Mouse (Mus musculus) liver, embryonic 14.5 days (tissue): ENCODE measurements around the gene Spout1. TPM values are rescaled to one million over a fixed set of nuclear protein-coding genes. Genes with fewer than 3 reads are reported as not detected.
A peak's percentile ranks its signal among the peaks of the same experiment; 100 is the strongest.

Source experiments
- ATAC-seq: fragments of 200-750 bp; cut with Nextera tagmentation; 2 replicates; pipeline ENCODE4 v1.8.0; 2017; ENCODE audit warnings: moderate number of reproducible peaks, mild to moderate bottlenecking, moderate library complexity; ENCODE audit not compliant: insufficient read depth
- DNase-seq, 3 experiments: peaks; one replicate each; pipeline ENCODE4 v3.0.0-alpha.2; 2012 to 2013; ENCODE audit warnings: low read depth in 3 of 3, low spot score in 3 of 3
- H3K27ac ChIP-seq: fragments of 300-500 bp; sonication (generic); 2 replicates; pipeline ENCODE4 v1.5.1; 2014; ENCODE audit warnings: moderate library complexity, mild to moderate bottlenecking, control low read depth, inconsistent platforms
- H3K27me3 ChIP-seq: fragments of 300-500 bp; sonication (generic); 2 replicates; pipeline ENCODE4 v1.6.1; 2014; ENCODE audit warnings: mild to moderate bottlenecking, low read length, moderate library complexity; ENCODE audit not compliant: control insufficient read depth, insufficient read depth
- H3K36me3 ChIP-seq: fragments of 300-500 bp; sonication (generic); replicated peaks from 2 replicates; pipeline ENCODE4 v1.6.1; 2014; ENCODE audit warnings: low read depth; ENCODE audit not compliant: control insufficient read depth, insufficient read depth
- H3K4me1 ChIP-seq, 2 experiments: fragments of 200-500 bp in 1 of 2; fragments of 300-500 bp in 1 of 2; sonication (generic) in 1 of 2; replicated peaks; 2 replicates each; pipeline ENCODE4 v1.6.1; 2012 to 2014; ENCODE audit warnings: antibody characterized with exemption in 1 of 2, inconsistent platforms in 1 of 2, low read length in 1 of 2; ENCODE audit not compliant: control insufficient read depth in 2 of 2, insufficient read depth in 2 of 2
- H3K4me2 ChIP-seq: fragments of 300-500 bp; sonication (generic); 2 replicates; pipeline ENCODE4 v1.6.1; 2014; ENCODE audit warnings: low read depth, mild to moderate bottlenecking, control low read depth, moderate library complexity
- H3K4me3 ChIP-seq, 2 experiments: fragments of 200-500 bp in 1 of 2; fragments of 300-500 bp in 1 of 2; sonication (generic) in 1 of 2; 2 replicates each; pipeline ENCODE4 v1.5.1; 2012 to 2014; ENCODE audit warnings: low read depth in 2 of 2, low read length in 2 of 2, mild to moderate bottlenecking in 2 of 2, control low read depth in 1 of 2, inconsistent platforms in 1 of 2, moderate library complexity in 1 of 2; ENCODE audit not compliant: insufficient read depth in 1 of 2
- H3K9ac ChIP-seq: fragments of 300-500 bp; sonication (generic); replicated peaks from 2 replicates; pipeline ENCODE4 v1.6.1; 2014; ENCODE audit warnings: mild to moderate bottlenecking, control low read depth, moderate library complexity
- H3K9me3 ChIP-seq: fragments of 300-500 bp; sonication (generic); 2 replicates; pipeline ENCODE4 v1.6.1; 2016; ENCODE audit warnings: low read length, mixed read lengths; ENCODE audit not compliant: control insufficient read depth
- CTCF ChIP-seq: IDR thresholded peaks from 2 replicates; pipeline ENCODE4 v1.5.1; 2016; ENCODE audit warnings: antibody characterized with exemption, low read depth, control low read depth
- EP300 ChIP-seq: IDR thresholded peaks from 2 replicates; pipeline ENCODE4 v1.6.1; 2016; ENCODE audit warnings: antibody characterized with exemption, low read depth
- WGBS: fragments of 180-500 bp; shearing (Covaris S2); extraction: QIAGEN DNeasy Blood & Tissue Kit; methylation state at CpG from one replicate; pipeline ENCODE4 v1.1.7; 2014; ENCODE audit not compliant: insufficient replicate concordance; 5-methylcytosine and 5-hydroxymethylcytosine counted together
- polyA plus RNA-seq, 2 experiments: library from polyadenylated mRNA; depleted of rRNA in 1 of 2; stranded (reverse) in 1 of 2; unstranded in 1 of 2; fragments of >200 nt; fragmentation: Nextera tagmentation in 1 of 2; extraction: Ambion mirVana in 1 of 2; gene quantifications; 2 replicates each; pipeline versions ENCODE4 v1.2.1 to v1.2.3; 2012 to 2014

Gene Spout1
- polyA plus RNA-seq (2012; rRNA removed) = 18.6 and 20.3 TPM in 2 replicates
- 18.7 and 25.2 TPM in 2 replicates for polyA plus RNA-seq (2014; fragmentation: Nextera tagmentation; extraction: Ambion mirVana)

DNA sequence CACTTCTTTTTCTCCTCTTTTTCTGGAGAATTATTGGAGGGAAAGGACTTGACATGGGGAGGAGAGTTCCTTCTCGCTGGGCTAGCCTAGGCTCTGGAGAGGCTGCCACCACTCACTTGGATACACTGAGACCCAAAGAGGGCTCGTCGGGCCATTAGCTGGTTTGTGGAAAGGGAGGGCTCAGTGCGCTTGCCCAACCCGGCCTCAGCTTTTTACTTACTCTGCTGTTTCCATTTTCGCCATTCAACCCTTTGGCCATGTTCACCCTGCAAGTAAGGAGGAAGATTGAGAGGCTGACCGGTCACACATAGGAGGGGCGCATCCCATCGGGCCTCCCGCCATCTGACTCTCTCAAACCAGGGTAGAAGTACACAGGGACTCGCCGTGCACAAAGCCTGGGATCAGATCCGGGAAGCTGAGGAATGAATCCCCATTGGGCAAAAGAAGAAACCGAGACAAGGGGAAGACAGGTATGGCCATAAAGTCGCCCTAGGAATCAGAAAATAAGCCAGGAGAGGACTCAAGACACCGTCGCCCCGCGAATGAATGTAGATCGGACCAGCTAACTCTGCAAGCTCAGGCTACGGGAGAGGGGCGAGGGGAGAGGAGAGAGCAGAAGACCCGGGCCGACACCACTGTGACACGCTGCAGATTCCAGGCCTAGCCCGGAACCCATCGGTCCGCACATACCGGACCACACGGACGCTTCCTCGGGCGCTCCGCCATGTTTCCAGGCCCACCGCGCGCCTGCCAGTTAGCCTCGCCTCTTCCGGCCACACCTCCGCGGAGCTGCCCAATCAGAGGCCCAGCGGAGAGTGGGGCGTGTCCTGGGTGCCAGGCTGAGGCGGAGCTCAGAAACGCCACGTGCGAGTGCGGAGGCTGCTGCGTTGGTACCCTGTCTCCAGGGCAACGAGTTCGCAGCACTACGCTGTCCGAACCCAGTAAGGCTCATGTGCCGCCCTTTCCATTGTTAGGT, at the start of gene Spout1:
Spout1 (minus strand) TSS at position 760 of the 976 bp plus-strand sequence.
- TF ChIP-seq EP300 (no peak), CTCF (no peak)
- 2% methylated on average over 54 of the region's 54 CpGs for WGBS
- DNase-seq = peak; percentile 88 to 89 (median 89)
- ATAC-seq = peak; percentile 96
- Histone ChIP-seq H3K9me3 (no peaks in the 10 kb centered on the region; the same call in 1 of the 2 replicates), H3K4me3 (peak within 1 kb of the TSS; percentile 68 to 74), H3K27ac (no peak within 1 kb of the TSS), H3K36me3 (peaks cover 23% of the 10 kb centered on the region), H3K27me3 (no peaks in the 10 kb centered on the region), H3K4me2 (peak within 1 kb of the TSS; percentile 76), H3K4me1 (peaks cover 5 to 8% of the 10 kb centered on the region in 2 experiments; a peak in 3 of 4 replicates), H3K9ac (peak within 1 kb of the TSS; percentile 61)

DNA sequence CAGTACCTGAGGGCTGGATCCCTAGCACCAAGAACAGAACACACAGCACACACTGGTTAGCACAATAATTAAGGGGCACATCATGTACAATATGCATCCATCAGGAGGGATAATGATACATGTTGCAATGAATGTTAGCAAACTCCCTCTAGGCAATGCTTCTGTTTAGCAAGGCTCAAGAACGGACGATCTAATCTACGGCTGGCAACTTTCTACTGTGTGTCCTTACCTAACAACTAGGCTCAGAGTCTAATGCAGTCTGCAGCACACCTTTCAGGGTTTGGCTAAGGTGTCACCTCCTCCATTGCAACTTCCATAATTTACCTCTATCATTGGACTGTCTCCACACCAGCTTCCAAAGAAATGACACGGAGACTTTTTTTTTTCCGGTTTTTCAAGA, 38.0 kb upstream of the Spout1 start:
- no peak for TF ChIP-seq EP300
- TF ChIP-seq CTCF = no peak
- ATAC-seq (no peak), DNase-seq (no peak)
- no peak overlapping the region for H3K4me3 ChIP-seq
- no peaks in the 10 kb centered on the region for H3K9me3 ChIP-seq
- no peaks in the 10 kb centered on the region for H3K27me3 ChIP-seq
- H3K4me1 ChIP-seq = peaks cover 0 to 4% of the 10 kb centered on the region in 2 experiments; a peak in 1 of 4 replicates
- 85% methylated on average over 5 of the region's 5 CpGs for WGBS
- H3K9ac ChIP-seq = no peak overlapping the region
- no peak overlapping the region for H3K4me2 ChIP-seq
- no peaks in the 10 kb centered on the region for H3K36me3 ChIP-seq
- H3K27ac ChIP-seq = no peak overlapping the region

DNA sequence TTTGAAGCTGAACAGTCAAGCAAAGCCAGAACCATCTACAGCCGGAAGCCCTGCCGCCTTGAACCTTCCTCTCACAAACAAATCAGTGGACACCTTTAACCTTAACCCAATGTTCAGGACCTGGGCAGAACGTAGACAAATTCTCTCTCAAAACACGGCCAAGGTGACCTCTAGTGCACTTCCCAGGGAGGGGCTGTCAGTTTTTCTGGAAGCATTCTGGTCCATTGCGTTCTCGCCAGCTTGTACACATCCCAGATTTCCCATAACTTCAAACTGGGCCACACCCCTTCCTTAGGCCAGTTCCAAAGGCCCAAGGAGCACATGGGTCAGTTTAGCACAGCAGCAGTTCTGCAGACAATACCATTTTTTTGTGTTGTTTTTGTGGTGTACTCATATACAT, 37.2 kb upstream of the Spout1 start:
- no peak for DNase-seq
- Histone ChIP-seq H3K27ac (no peak overlapping the region), H3K4me1 (peaks cover 0 to 4% of the 10 kb centered on the region in 2 experiments; a peak in 1 of 4 replicates), H3K9ac (no peak overlapping the region), H3K4me2 (no peak overlapping the region), H3K4me3 (no peak overlapping the region), H3K9me3 (no peaks in the 10 kb centered on the region), H3K27me3 (no peaks in the 10 kb centered on the region), H3K36me3 (no peaks in the 10 kb centered on the region)
- no peak for ATAC-seq
- WGBS = 73% methylated on average over 6 of the region's 6 CpGs
- TF ChIP-seq EP300 (no peak), CTCF (no peak)

DNA sequence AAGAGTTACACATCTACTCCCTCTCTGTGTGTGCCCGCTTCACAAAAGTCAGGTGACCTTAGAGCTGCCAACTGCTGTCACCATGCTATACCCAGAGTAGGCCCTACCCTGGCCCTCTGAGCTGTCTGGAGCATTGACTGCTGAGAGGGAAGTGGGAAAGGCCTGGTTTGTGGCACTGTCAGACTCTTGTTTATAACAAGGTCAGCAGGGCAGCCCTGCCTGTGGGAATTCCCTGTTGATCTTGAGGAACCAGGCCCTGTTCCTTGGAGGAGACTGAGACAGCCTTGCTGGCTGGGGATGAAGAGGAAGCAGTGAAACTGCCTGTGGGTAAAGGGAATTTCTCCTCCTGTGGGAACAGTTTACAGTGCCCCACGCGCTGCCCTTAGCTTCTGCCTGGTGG, 36.5 kb upstream of the Spout1 start:
- no peak overlapping the region for H3K9ac ChIP-seq
- H3K4me1 ChIP-seq = peaks cover 0 to 4% of the 10 kb centered on the region in 2 experiments; a peak in 1 of 4 replicates
- H3K4me2 ChIP-seq = no peak overlapping the region
- H3K27ac ChIP-seq = no peak overlapping the region
- no peak for TF ChIP-seq EP300
- TF ChIP-seq CTCF = no peak
- H3K27me3 ChIP-seq = no peaks in the 10 kb centered on the region
- DNase-seq (no peak), ATAC-seq (no peak)
- no peaks in the 10 kb centered on the region for H3K9me3 ChIP-seq
- no peaks in the 10 kb centered on the region for H3K36me3 ChIP-seq
- no peak overlapping the region for H3K4me3 ChIP-seq
- 67% methylated on average over 3 of the region's 3 CpGs for WGBS

DNA sequence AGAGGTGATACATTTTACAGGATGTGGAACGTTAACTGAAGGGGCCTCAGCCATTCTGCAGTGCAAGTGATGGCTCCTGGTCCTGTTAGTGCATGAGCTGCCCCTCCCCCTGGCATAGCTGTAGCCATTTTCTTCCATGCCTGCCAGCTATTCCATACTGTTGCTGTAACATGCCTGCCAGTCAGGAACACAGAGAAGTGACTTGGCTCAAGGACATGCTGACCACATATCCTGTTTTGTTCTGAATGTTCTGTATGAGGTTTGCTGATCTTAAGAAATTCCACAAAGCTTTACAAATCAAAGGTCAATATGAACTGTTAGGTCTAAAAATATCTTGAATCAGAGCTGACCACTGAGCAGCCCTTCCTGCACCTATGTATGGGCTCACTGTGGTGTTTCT, 34.7 kb upstream of the Spout1 start:
- Histone ChIP-seq H3K4me1 (peaks cover 0 to 4% of the 10 kb centered on the region in 2 experiments; a peak in 1 of 4 replicates), H3K36me3 (no peaks in the 10 kb centered on the region), H3K27ac (no peak overlapping the region), H3K9ac (no peak overlapping the region), H3K4me3 (no peak overlapping the region), H3K4me2 (no peak overlapping the region), H3K9me3 (no peaks in the 10 kb centered on the region), H3K27me3 (no peaks in the 10 kb centered on the region)
- ATAC-seq (no peak), DNase-seq (no peak)
- TF ChIP-seq EP300 (no peak), CTCF (no peak)
- 59% methylated on average over 1 of the region's 1 CpGs for WGBS
